Mouse (Mus musculus): ENCODE data around the gene Atrnl1.

DNA sequence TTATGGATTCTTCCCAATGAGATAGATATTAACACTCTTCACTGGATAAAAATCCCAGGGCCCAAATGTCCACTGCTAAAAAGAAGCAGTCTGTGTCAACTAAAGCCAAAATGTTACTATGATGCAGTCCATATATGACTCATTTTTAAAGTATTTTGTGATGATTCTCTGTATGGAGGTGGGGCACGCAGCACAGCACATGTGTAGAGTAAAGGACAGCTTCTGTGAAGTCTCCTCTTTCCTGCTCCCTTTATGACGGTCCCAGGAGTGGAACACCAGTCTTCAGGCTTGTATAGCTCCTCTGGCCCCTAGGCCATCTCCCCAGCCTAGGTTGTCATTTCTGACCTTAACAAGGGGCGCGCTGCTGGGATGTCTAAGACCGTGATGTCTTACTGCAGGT is 434.0 kb downstream of the Atrnl1 start:
- TF ChIP-seq CTCF (IDR thresholded peaks at IDR 0.05) (no peak), EP300 (IDR thresholded peaks at IDR 0.05) (no peak)
